Mouse (Mus musculus) intestine, postnatal 0 days (tissue): Measurements from ENCODE around the gene Gm3417. TPM values are rescaled to one million over a fixed set of nuclear protein-coding genes. Genes with fewer than 3 reads are reported as not detected.
"Not testable (repeated sequence)": the region's sequence is repeated elsewhere in the genome, so short reads cannot be mapped to it uniquely, and the experiment has no call there.

Experiments
- ATAC-seq: fragments of 200-750 bp; cut with Nextera tagmentation; 2 replicates; pipeline ENCODE4 v1.8.0; 2017; ENCODE audit warnings: mild to moderate bottlenecking, moderate TSS enrichment, moderate library complexity
- H3K27ac ChIP-seq: fragments of 300-500 bp; sonication (generic); 2 replicates; pipeline ENCODE4 v1.5.1; 2014; ENCODE audit warnings: mild to moderate bottlenecking, low read depth, low read length, moderate library complexity
- H3K27me3 ChIP-seq: fragments of 300-500 bp; sonication (generic); replicated peaks from 2 replicates; pipeline ENCODE4 v1.6.1; 2014; ENCODE audit warnings: low read length, mixed read lengths; ENCODE audit not compliant: control insufficient read depth, insufficient read depth
- H3K36me3 ChIP-seq: fragments of 300-500 bp; sonication (generic); 2 replicates; pipeline ENCODE4 v1.6.1; 2014; ENCODE audit warnings: mild to moderate bottlenecking, moderate library complexity; ENCODE audit not compliant: control insufficient read depth, insufficient read depth
- H3K4me1 ChIP-seq: fragments of 300-500 bp; sonication (generic); replicated peaks from 2 replicates; pipeline ENCODE4 v1.6.1; 2014; ENCODE audit warnings: antibody characterized with exemption, low read length, mixed read lengths; ENCODE audit not compliant: control insufficient read depth, insufficient read depth
- H3K4me2 ChIP-seq: fragments of 300-500 bp; sonication (generic); replicated peaks from 2 replicates; pipeline ENCODE4 v1.6.1; 2014; ENCODE audit warnings: low read depth, mild to moderate bottlenecking, moderate library complexity
- H3K4me3 ChIP-seq: fragments of 300-500 bp; sonication (generic); 2 replicates; pipeline ENCODE4 v1.5.1; 2014; ENCODE audit warnings: low read depth, low read length
- H3K9ac ChIP-seq: fragments of 300-500 bp; sonication (generic); 2 replicates; pipeline ENCODE4 v1.6.1; 2014; ENCODE audit warnings: mild to moderate bottlenecking, low read depth, low read length
- H3K9me3 ChIP-seq: fragments of 300-500 bp; sonication (generic); 2 replicates; pipeline ENCODE4 v1.6.1; 2016; ENCODE audit warnings: mixed run types; ENCODE audit not compliant: control insufficient read depth
- CTCF ChIP-seq: sonication (generic); IDR thresholded peaks from 2 replicates; pipeline ENCODE4 v1.5.1; 2016; ENCODE audit warnings: low read depth, mild to moderate bottlenecking, control low read depth, antibody characterized with exemption, moderate library complexity
- WGBS: fragments of 180-500 bp; shearing (Covaris S2); extraction: QIAGEN DNeasy Blood & Tissue Kit; methylation state at CpG from one replicate; pipeline ENCODE4 v1.1.7; 2014; 5-methylcytosine and 5-hydroxymethylcytosine counted together
- polyA plus RNA-seq: library from polyadenylated mRNA; unstranded; fragments of >200 nt; fragmentation: Nextera tagmentation; extraction: Ambion mirVana; gene quantifications from 2 replicates; pipeline ENCODE4 v1.2.1, GENCODE M21; 2015

Gene Gm3417
- polyA plus RNA-seq, 1 experiment from 2014 or later = 0.65 TPM

DNA sequence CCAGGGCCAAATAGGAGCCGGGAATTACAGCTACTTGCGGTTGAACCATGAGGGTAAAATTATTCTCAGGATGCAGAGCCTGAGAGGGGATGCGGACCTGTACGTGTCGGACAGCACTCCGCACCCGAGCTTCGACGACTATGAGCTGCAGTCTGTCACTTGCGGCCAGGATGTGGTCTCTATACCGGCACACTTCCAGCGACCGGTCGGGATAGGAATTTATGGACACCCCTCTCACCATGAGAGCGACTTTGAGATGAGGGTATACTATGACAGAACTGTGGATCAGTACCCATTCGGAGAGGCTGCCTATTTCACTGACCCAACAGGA lies 34.9 kb downstream of the Gm3417 start:
- Histone ChIP-seq H3K27me3 (no peaks in the 10 kb centered on the region), H3K9ac (peak overlapping the region; percentile 66), H3K27ac (peak overlapping the region; percentile 81), H3K4me2 (peak overlapping the region; percentile 89), H3K4me3 (peak overlapping the region; percentile 84), H3K9me3 (no peaks in the 10 kb centered on the region), H3K4me1 (peaks cover 13% of the 10 kb centered on the region; the same call in 1 of the 2 replicates), H3K36me3 (peaks cover 10% of the 10 kb centered on the region; the same call in 1 of the 2 replicates)
- no peak for TF ChIP-seq CTCF
- no peak for ATAC-seq
- WGBS = 12% methylated on average over 16 of the region's 16 CpGs

- Histone ChIP-seq H3K4me1 (peaks cover 13% of the 10 kb centered on the region; the same call in 1 of the 2 replicates), H3K4me3 (peak within 1 kb of the TSS; percentile 84), H3K9ac (peak within 1 kb of the TSS; percentile 66), H3K36me3 (0 out of 2 replicates have a peak, but pooled peaks cover 5% of the 10 kb centered on the region), H3K4me2 (peak within 1 kb of the TSS; percentile 89), H3K9me3 (no peaks in the 10 kb centered on the region), H3K27ac (peak within 1 kb of the TSS; percentile 81), H3K27me3 (no peaks in the 10 kb centered on the region)
- under 1% methylated on average over 54 of the region's 54 CpGs for WGBS
- TF ChIP-seq CTCF = no peak
- ATAC-seq = peak; percentile 97
Observed at GRCm38 (mm10) chr17:14943009-14943728, 35.4 kb downstream of the Gm3417 start, which contains the start of the genes Wdr27 and 1600012H06Rik. Wdr27 (minus strand) TSS chr17:14943158. 1600012H06Rik (plus strand) TSS chr17:14943184.

- H3K36me3 ChIP-seq, H3K9ac ChIP-seq, H3K9me3 ChIP-seq, ATAC-seq, H3K27me3 ChIP-seq, H3K27ac ChIP-seq: not testable (repeated sequence)
- 68% methylated on average over 6 of the region's 6 CpGs for WGBS
- peak overlapping the region; percentile 89 for H3K4me2 ChIP-seq
- H3K4me3 ChIP-seq = peak overlapping the region; percentile 84; the same call in 1 of the 2 replicates
- peaks cover 13% of the 10 kb centered on the region; the same call in 1 of the 2 replicates for H3K4me1 ChIP-seq
Observed at GRCm38 (mm10) chr17:14942181-14942580, 36.4 kb downstream of the Gm3417 start.

GRCm38 (mm10) chr17:14935841-14936605 lies 42.6 kb downstream of the Gm3417 start:
- 61% methylated on average over 5 of the region's 5 CpGs for WGBS

DNA sequence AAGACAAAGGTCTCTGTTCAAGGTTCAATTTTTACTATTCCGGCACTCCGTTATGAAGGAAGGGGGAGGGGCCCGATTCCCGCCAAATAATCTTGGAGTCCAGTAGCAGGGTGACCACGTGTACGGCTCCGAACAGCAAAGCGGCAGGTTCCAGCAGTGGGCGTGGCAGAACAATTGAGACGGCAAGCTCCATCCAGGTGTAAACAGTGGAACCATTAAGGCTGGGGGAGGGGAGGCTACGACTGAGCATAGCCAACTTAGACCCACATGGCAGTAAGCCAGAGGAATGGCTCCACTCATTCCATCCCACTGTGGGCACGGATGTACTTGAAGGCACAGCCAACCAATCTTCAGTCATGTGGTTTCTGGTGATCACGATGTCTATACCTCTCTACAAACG lies 43.3 kb downstream of the Gm3417 start:
- 55% methylated on average over 14 of the region's 14 CpGs for WGBS
- H3K4me1 ChIP-seq, H3K9ac ChIP-seq, ATAC-seq, H3K4me3 ChIP-seq, H3K4me2 ChIP-seq, H3K27ac ChIP-seq, H3K27me3 ChIP-seq, H3K9me3 ChIP-seq, H3K36me3 ChIP-seq: not testable (repeated sequence)

More at GRCm38 (mm10) chr17:14935841-14936605, 42.6 kb downstream of the Gm3417 start:
- H3K4me1 ChIP-seq = no peaks in the 10 kb centered on the region
- no peaks in the 10 kb centered on the region for H3K27me3 ChIP-seq
- ATAC-seq = no peak
- H3K4me2 ChIP-seq = no peak overlapping the region
- H3K27ac ChIP-seq = no peak overlapping the region
- H3K9me3 ChIP-seq = no peaks in the 10 kb centered on the region
- no peaks in the 10 kb centered on the region for H3K36me3 ChIP-seq
- no peak overlapping the region for H3K9ac ChIP-seq
- H3K4me3 ChIP-seq = no peak overlapping the region
- TF ChIP-seq CTCF = no peak

- Histone ChIP-seq H3K9ac (no peak overlapping the region), H3K27me3 (no peaks in the 10 kb centered on the region), H3K9me3 (no peaks in the 10 kb centered on the region), H3K27ac (no peak overlapping the region), H3K36me3 (no peaks in the 10 kb centered on the region), H3K4me2 (no peak overlapping the region), H3K4me3 (no peak overlapping the region), H3K4me1 (no peaks in the 10 kb centered on the region)
- no peak for ATAC-seq
- WGBS = 82% methylated on average over 5 of the region's 5 CpGs
- TF ChIP-seq CTCF = no peak
Observed at GRCm38 (mm10) chr17:14931469-14931868, 47.1 kb downstream of the Gm3417 start.
